Mouse (Mus musculus): Measurements from ENCODE around the gene Atg2b. TPM values are rescaled to one million over a fixed set of nuclear protein-coding genes. Genes with fewer than 3 reads are reported as not detected.

Gene Atg2b
- polyA plus RNA-seq (2014; fragmentation: Illumina TruSeq; extraction: RNeasy Lipid Tissue Mini Kit (QIAGEN cat#74804); ENCODE audit: insufficient read depth, low read depth, low replicate concordance), result 11.1 TPM

GRCm38 (mm10) chr12:105685001-105685691 lies at the start of gene Atg2b:
Atg2b (minus strand) TSS chr12:105685211.

GRCm38 (mm10) chr12:105705799-105706487 lies 20.9 kb upstream of the Atg2b start, which contains the start of gene Ak7:
Ak7 (plus strand) TSS chr12:105705976.

DNA sequence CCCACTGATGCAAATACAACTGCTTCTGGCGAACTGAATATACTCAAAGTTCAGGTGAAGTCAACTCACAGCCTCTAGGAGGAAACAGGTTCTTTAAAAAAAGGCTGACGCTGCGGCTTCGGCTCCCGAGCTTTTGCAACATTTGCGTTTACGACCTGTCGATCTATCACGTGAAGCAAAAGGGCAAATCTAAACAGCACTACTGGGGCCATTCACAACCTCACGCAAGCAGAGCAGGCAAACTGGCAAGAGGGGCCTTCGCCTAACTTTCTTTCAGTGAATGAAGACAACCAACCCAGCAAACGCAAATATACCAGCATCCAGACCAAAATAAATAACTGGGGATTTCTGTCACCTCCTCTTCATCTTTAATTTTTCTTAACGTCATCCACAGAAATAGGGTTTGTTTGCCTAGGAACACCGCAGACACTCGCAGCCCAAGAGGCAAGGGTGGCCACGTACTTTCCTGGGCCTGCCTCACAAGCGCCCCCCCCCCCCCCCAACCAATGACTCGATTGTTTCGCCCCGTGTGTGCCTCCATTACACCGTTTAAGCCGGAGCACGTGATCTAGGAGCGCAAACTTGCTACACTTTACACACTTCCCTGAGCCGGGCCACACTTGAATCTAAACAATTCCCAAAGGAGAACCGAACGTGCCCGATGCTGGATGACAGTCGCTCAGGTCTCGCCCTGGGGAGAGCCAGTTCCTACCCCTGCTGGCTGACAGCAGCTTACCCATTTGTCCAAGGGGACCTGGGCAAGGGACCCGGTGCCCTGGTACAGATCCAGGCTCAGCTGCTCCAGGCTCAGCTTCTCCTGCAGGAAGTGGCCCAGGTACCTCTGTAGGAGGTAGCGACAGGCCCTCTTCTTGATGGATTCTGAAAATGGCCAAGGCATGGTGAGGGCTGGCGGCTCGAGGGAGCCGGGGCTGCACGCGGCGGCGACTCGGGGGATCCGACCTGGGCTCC lies 794 bp downstream of the Atg2b start, which contains the start of gene Gskip:
TSS of gene Gskip (plus strand) at position 897 of the 969 bp plus-strand sequence.

GRCm38 (mm10) chr12:105602581-105603210 lies 82.3 kb downstream of the Atg2b start, which contains the start of gene Bdkrb1:
Bdkrb1 (plus strand) TSS chr12:105603085.

Other genes with a start within 250 kb of the Atg2b start
- 2.5 TPM for gene D430019H16Rik, start 231.4 kb downstream of the Atg2b start, polyA plus RNA-seq (2014; fragmentation: Illumina TruSeq; extraction: RNeasy Lipid Tissue Mini Kit (QIAGEN cat#74804); ENCODE audit: insufficient read depth, low read depth, low replicate concordance)
- 2.7 TPM for gene Bdkrb2, start 122.0 kb downstream of the Atg2b start, polyA plus RNA-seq (2014; fragmentation: Illumina TruSeq; extraction: RNeasy Lipid Tissue Mini Kit (QIAGEN cat#74804); ENCODE audit: insufficient read depth, low read depth, low replicate concordance)
- 2.4 TPM for gene Bdkrb1, start 82.1 kb downstream of the Atg2b start, polyA plus RNA-seq (2014; fragmentation: Illumina TruSeq; extraction: RNeasy Lipid Tissue Mini Kit (QIAGEN cat#74804); ENCODE audit: insufficient read depth, low read depth, low replicate concordance)
- gene Gskip, start 382 bp downstream of the Atg2b start, polyA plus RNA-seq (2014; fragmentation: Illumina TruSeq; extraction: RNeasy Lipid Tissue Mini Kit (QIAGEN cat#74804); ENCODE audit: insufficient read depth, low read depth, low replicate concordance), result 14.2 TPM
- gene Ak7, start 20.8 kb upstream of the Atg2b start, polyA plus RNA-seq (2014; fragmentation: Illumina TruSeq; extraction: RNeasy Lipid Tissue Mini Kit (QIAGEN cat#74804); ENCODE audit: insufficient read depth, low read depth, low replicate concordance), result 10.3 TPM
- 56.7 TPM for gene Papola, start 99.5 kb upstream of the Atg2b start, polyA plus RNA-seq (2014; fragmentation: Illumina TruSeq; extraction: RNeasy Lipid Tissue Mini Kit (QIAGEN cat#74804); ENCODE audit: insufficient read depth, low read depth, low replicate concordance)